8 mouse cellular contexts compared by ENCODE assay signal in genomic region chr6:145275586-145276219, GRCm38 (mm10). TPM values are rescaled to one million over a fixed set of nuclear protein-coding genes. Genes with fewer than 3 reads are reported as not detected.
DNase-seq lines count a peak whose midpoint lies in the region; ATAC-seq and TF ChIP-seq lines count a peak whose summit lies in the region.

No protein-coding gene starts in this region.

- intact Hi-C loops in heart, postnatal 14 days (cut with DNase I), result no loop called here

- H3K4me2 ChIP-seq in heart, embryonic 13.5 days, result peak overlapping the region; percentile 65
- peak overlapping the region; percentile 43 for H3K4me2 ChIP-seq in hindbrain, embryonic 13.5 days
- H3K4me2 ChIP-seq in midbrain, embryonic 13.5 days (replicated peaks), result peak overlapping the region; percentile 32

- no peak for DNase-seq in heart, postnatal 14 days
- DNase-seq in MEL (ENCODE audit: low read depth, low spot score), result no peak
- no peak for DNase-seq in frontal cortex, adult 2 months (ENCODE audit: extremely low spot score in 1 of 2, low spot score in 1 of 2)
- DNase-seq in cerebellum, adult 2 months, result no peak
- no peak for DNase-seq in gastrocnemius, postnatal 25 days

- no peak for TF ChIP-seq EP300 in MEL (IDR thresholded peaks at IDR 0.05; ENCODE audit: low read depth in 1 of 2, low read length in 2 of 2)

- no peak for TF ChIP-seq CTCF in MEL (IDR thresholded peaks at IDR 0.05 in 2 of 3, conservative IDR thresholded peaks at IDR 0.05 in 1 of 3; ENCODE audit: control insufficient read depth in 1 of 3, insufficient read depth in 1 of 3, low read depth in 2 of 3, low read length in 3 of 3, poor library complexity in 1 of 3, severe bottlenecking in 1 of 3)
- TF ChIP-seq CTCF in cerebellum, adult 2 months (IDR thresholded peaks at IDR 0.05; ENCODE audit: borderline replicate concordance, insufficient read depth, low read depth, low read length), result no peak

- peak overlapping the region; percentile 50 for H3K9ac ChIP-seq in heart, embryonic 13.5 days
- H3K9ac ChIP-seq in MEL (ENCODE audit: control insufficient read depth, low read depth, low read length, poor library complexity, severe bottlenecking), result peak overlapping the region; percentile 64
- no peak overlapping the region for H3K9ac ChIP-seq in hindbrain, embryonic 13.5 days
- no peak overlapping the region for H3K9ac ChIP-seq in midbrain, embryonic 13.5 days (replicated peaks)

- peaks cover 92% of the 10 kb centered on the region for H3K27me3 ChIP-seq in heart, embryonic 13.5 days (replicated peaks)
- H3K27me3 ChIP-seq in MEL (ENCODE audit: control insufficient read depth in 1 of 2, insufficient read depth in 2 of 2, low read length in 2 of 2), result no peaks in the 10 kb centered on the region
- 0 out of 2 replicates have a peak, but pooled peaks cover 7% of the 10 kb centered on the region for H3K27me3 ChIP-seq in hindbrain, embryonic 13.5 days
- no peaks in the 10 kb centered on the region for H3K27me3 ChIP-seq in midbrain, embryonic 13.5 days
- H3K27me3 ChIP-seq in cerebellum, adult 2 months (ENCODE audit: control insufficient read depth, insufficient read depth, low read length), result no peaks in the 10 kb centered on the region; the same call in 1 of the 2 replicates

- WGBS in heart, embryonic 13.5 days, result 40% methylated on average over 6 of the region's 6 CpGs
- WGBS in hindbrain, embryonic 13.5 days, result 56% methylated on average over 6 of the region's 6 CpGs
- WGBS in midbrain, embryonic 13.5 days, result 54% methylated on average over 6 of the region's 6 CpGs
- WGBS in cerebellum, adult 2 months, result 67% methylated on average over 6 of the region's 6 CpGs

- H3K36me3 ChIP-seq in heart, embryonic 13.5 days, result no peaks in the 10 kb centered on the region
- H3K36me3 ChIP-seq in MEL (ENCODE audit: control insufficient read depth in 1 of 2, insufficient read depth in 2 of 2, low read length in 2 of 2), result peaks cover 0 to 49% of the 10 kb centered on the region in 2 experiments; a peak in 2 of 4 replicates
- no peaks in the 10 kb centered on the region for H3K36me3 ChIP-seq in hindbrain, embryonic 13.5 days
- H3K36me3 ChIP-seq in midbrain, embryonic 13.5 days, result no peaks in the 10 kb centered on the region

- peak overlapping the region; percentile 31 for H3K4me3 ChIP-seq in heart, embryonic 13.5 days
- H3K4me3 ChIP-seq in MEL (ENCODE audit: control insufficient read depth in 1 of 2, insufficient read depth in 1 of 2, low read depth in 2 of 2, low read length in 2 of 2), result peak overlapping the region; percentile 28 to 49
- H3K4me3 ChIP-seq in hindbrain, embryonic 13.5 days, result 0 out of 2 replicates have a peak overlapping the region, but pooled peaks have one; percentile 6
- no peak overlapping the region for H3K4me3 ChIP-seq in midbrain, embryonic 13.5 days (replicated peaks)
- H3K4me3 ChIP-seq in cerebellum, adult 2 months (replicated peaks; ENCODE audit: insufficient read depth, low read depth, low read length), result no peak overlapping the region

- no peak for TF ChIP-seq RAD21 in MEL (IDR thresholded peaks at IDR 0.05; ENCODE audit: low read depth, low read length)

- H3K27ac ChIP-seq in heart, embryonic 13.5 days (replicated peaks), result no peak overlapping the region
- peak overlapping the region; percentile 95 for H3K27ac ChIP-seq in MEL (ENCODE audit: control insufficient read depth, low read depth, low read length)
- H3K27ac ChIP-seq in hindbrain, embryonic 13.5 days, result no peak overlapping the region
- no peak overlapping the region for H3K27ac ChIP-seq in midbrain, embryonic 13.5 days
- no peak overlapping the region for H3K27ac ChIP-seq in cerebellum, adult 2 months (ENCODE audit: insufficient read depth, low read length)

- no peak for TF ChIP-seq POLR2A in MEL (IDR thresholded peaks at IDR 0.05; ENCODE audit: control insufficient read depth in 1 of 2, insufficient read depth in 1 of 2, low read depth in 1 of 2, low read length in 2 of 2, poor library complexity in 1 of 2)
- no peak for TF ChIP-seq POLR2A in cerebellum, adult 2 months (IDR thresholded peaks at IDR 0.05; ENCODE audit: borderline replicate concordance, insufficient read depth, low read length)

- no peaks in the 10 kb centered on the region; the same call in 1 of the 2 replicates for H3K79me2 ChIP-seq in MEL (ENCODE audit: control insufficient read depth, insufficient read depth, low read length, poor library complexity)

- H3K9me3 ChIP-seq in heart, embryonic 13.5 days, result no peaks in the 10 kb centered on the region
- H3K9me3 ChIP-seq in MEL (replicated peaks; ENCODE audit: insufficient read depth, low read length), result no peaks in the 10 kb centered on the region
- H3K9me3 ChIP-seq in hindbrain, embryonic 13.5 days, result no peaks in the 10 kb centered on the region
- no peaks in the 10 kb centered on the region for H3K9me3 ChIP-seq in midbrain, embryonic 13.5 days

- H3K4me1 ChIP-seq in heart, embryonic 13.5 days, result peaks cover 15% of the 10 kb centered on the region
- H3K4me1 ChIP-seq in MEL (ENCODE audit: control insufficient read depth in 1 of 2, insufficient read depth in 2 of 2, low read length in 2 of 2), result peaks cover 38 to 54% of the 10 kb centered on the region in 2 experiments
- peaks cover 7% of the 10 kb centered on the region for H3K4me1 ChIP-seq in hindbrain, embryonic 13.5 days (replicated peaks)
- peaks cover 7% of the 10 kb centered on the region; the same call in 1 of the 2 replicates for H3K4me1 ChIP-seq in midbrain, embryonic 13.5 days (replicated peaks)
- no peaks in the 10 kb centered on the region for H3K4me1 ChIP-seq in cerebellum, adult 2 months (ENCODE audit: control insufficient read depth, insufficient read depth, low read length)

- ATAC-seq in heart, embryonic 13.5 days (ENCODE audit: extremely low read depth, insufficient number of reproducible peaks, low FRiP score, low TSS enrichment), result no peak
- ATAC-seq in hindbrain, embryonic 13.5 days (ENCODE audit: low FRiP score), result no peak
- ATAC-seq in midbrain, embryonic 13.5 days, result no peak

TF ChIP-seq in MEL, 35 proteins besides CTCF, POLR2A, EP300 and RAD21:
- TF ChIP-seq JUND (IDR thresholded peaks at IDR 0.05; ENCODE audit: low read depth, low read length) (no peak), ZMIZ1 (IDR thresholded peaks at IDR 0.05; ENCODE audit: low read depth, low read length) (0 out of 2 replicates have a peak, but pooled peaks have one; percentile 11)
TF ChIP-seq in MEL: peak in this region for 1.

RNA-seq across cellular contexts. Expression of gene Kras, which starts 25.7 kb away (rescaled TPM):
- polyA plus RNA-seq in heart, embryonic 13.5 days (2015; fragmentation: Nextera tagmentation; extraction: Ambion mirVana), result 33.9 and 39.9 TPM in 2 replicates
- total RNA-seq in heart, postnatal 14 days (2021), result 10 to 100 TPM; 37.6 to 37.9 TPM
- total RNA-seq in MEL (2012; rRNA removed), result 15.6 and 15.9 TPM in 2 replicates
- polyA plus RNA-seq in MEL (2012; ENCODE audit: insufficient read depth in 1 of 2, insufficient read length in 2 of 2, low read depth in 1 of 2, low replicate concordance in 2 of 2, missing spikeins in 1 of 2), result 10 to 100 TPM in 1 of 2 experiments, not detected in 1; 44.3 TPM
- 83.4 and 90.0 TPM in 2 replicates for polyA plus RNA-seq in hindbrain, embryonic 13.5 days (2015; fragmentation: Nextera tagmentation; extraction: Ambion mirVana)
- 90.9 and 92.3 TPM in 2 replicates for polyA plus RNA-seq in midbrain, embryonic 13.5 days (2015; fragmentation: Nextera tagmentation; extraction: Ambion mirVana)
- 43.6 and 48.2 TPM in 2 replicates for polyA plus RNA-seq in frontal cortex, adult 2 months (2012; rRNA removed)
- 38.6 and 40.8 TPM in 2 replicates for polyA plus RNA-seq in cerebellum, adult 2 months (2012; rRNA removed)
- 10 to 100 TPM; 18.5 to 20.8 TPM for total RNA-seq in gastrocnemius, postnatal 25 days (2021)

Comparison
In these comparisons a context has a peak if more than half of its experiments do, and no peak if none do; other contexts are left out.
1. H3K4me3 ChIP-seq: peak in heart, embryonic 13.5 days (single experiment), MEL (2 of 2) and hindbrain, embryonic 13.5 days (single experiment); none in midbrain, embryonic 13.5 days (single experiment) and cerebellum, adult 2 months (single experiment).
2. H3K9ac ChIP-seq: peak in heart, embryonic 13.5 days (single experiment) and MEL (single experiment); none in hindbrain, embryonic 13.5 days (single experiment) and midbrain, embryonic 13.5 days (single experiment).
3. Peak in every context shown above with its lines, with median percentiles within 50 percentile points of each other: H3K4me2 ChIP-seq.